Mouse (Mus musculus) lung, postnatal 0 days (tissue): Measurements from ENCODE around the gene Gm20388. TPM values are rescaled to one million over a fixed set of nuclear protein-coding genes. Genes with fewer than 3 reads are reported as not detected.
A peak's percentile ranks its signal among the peaks of the same experiment; 100 is the strongest.

ENCODE experiments used
- ATAC-seq: fragments of 200-750 bp; cut with Nextera tagmentation; 2 replicates; pipeline ENCODE4 v1.8.0; 2017; ENCODE audit warnings: moderate library complexity
- DNase-seq: peaks from one replicate; pipeline ENCODE4 v3.0.0-alpha.2; 2016; ENCODE audit warnings: low spot score
- H3K27ac ChIP-seq: fragments of 300-500 bp; sonication (generic); 2 replicates; pipeline ENCODE4 v1.5.1; 2014; ENCODE audit warnings: antibody characterized with exemption, mild to moderate bottlenecking, low read length, mixed read lengths
- H3K27me3 ChIP-seq: fragments of 300-500 bp; sonication (generic); replicated peaks from 2 replicates; pipeline ENCODE4 v1.6.1; 2014; ENCODE audit warnings: low read length, mixed read lengths; ENCODE audit not compliant: insufficient read depth
- H3K36me3 ChIP-seq: fragments of 300-500 bp; sonication (generic); 2 replicates; pipeline ENCODE4 v1.6.1; 2014; ENCODE audit warnings: low read length, mixed read lengths; ENCODE audit not compliant: insufficient read depth
- H3K4me1 ChIP-seq: fragments of 300-500 bp; sonication (generic); 2 replicates; pipeline ENCODE4 v1.6.1; 2014; ENCODE audit warnings: antibody characterized with exemption, low read depth, low read length, mixed read lengths; ENCODE audit not compliant: insufficient read depth
- H3K4me2 ChIP-seq: fragments of 300-500 bp; sonication (generic); replicated peaks from 2 replicates; pipeline ENCODE4 v1.6.1; 2014; ENCODE audit warnings: low read depth, mild to moderate bottlenecking, low read length, moderate library complexity, mixed read lengths
- H3K4me3 ChIP-seq: fragments of 300-500 bp; sonication (generic); 2 replicates; pipeline ENCODE4 v1.5.1; 2014; ENCODE audit warnings: low read depth, low read length
- H3K9ac ChIP-seq: fragments of 300-500 bp; sonication (generic); replicated peaks from 2 replicates; pipeline ENCODE4 v1.6.1; 2014; ENCODE audit warnings: low read depth, mild to moderate bottlenecking
- H3K9me3 ChIP-seq: fragments of 300-500 bp; sonication (generic); 2 replicates; pipeline ENCODE4 v1.6.1; 2016; ENCODE audit warnings: low read length, mixed read lengths
- CTCF ChIP-seq: IDR thresholded peaks from 2 replicates; pipeline ENCODE4 v1.5.1; 2016; ENCODE audit warnings: antibody characterized with exemption, mild to moderate bottlenecking
- EP300 ChIP-seq: IDR thresholded peaks from 2 replicates; pipeline ENCODE4 v1.6.1; 2016; ENCODE audit warnings: antibody characterized with exemption, mild to moderate bottlenecking, control low read depth
- WGBS: fragments of 180-500 bp; shearing (Covaris S2); extraction: QIAGEN DNeasy Blood & Tissue Kit; methylation state at CpG from one replicate; pipeline ENCODE4 v1.1.7; 2014; 5-methylcytosine and 5-hydroxymethylcytosine counted together
- polyA plus RNA-seq: library from polyadenylated mRNA; unstranded; fragments of >200 nt; fragmentation: Nextera tagmentation; extraction: Ambion mirVana; gene quantifications from 2 replicates; pipeline ENCODE4 v1.2.1, GENCODE M21; 2015

The Gm20388 gene
- polyA plus RNA-seq, 1 experiment from 2014 or later: not detected

DNA sequence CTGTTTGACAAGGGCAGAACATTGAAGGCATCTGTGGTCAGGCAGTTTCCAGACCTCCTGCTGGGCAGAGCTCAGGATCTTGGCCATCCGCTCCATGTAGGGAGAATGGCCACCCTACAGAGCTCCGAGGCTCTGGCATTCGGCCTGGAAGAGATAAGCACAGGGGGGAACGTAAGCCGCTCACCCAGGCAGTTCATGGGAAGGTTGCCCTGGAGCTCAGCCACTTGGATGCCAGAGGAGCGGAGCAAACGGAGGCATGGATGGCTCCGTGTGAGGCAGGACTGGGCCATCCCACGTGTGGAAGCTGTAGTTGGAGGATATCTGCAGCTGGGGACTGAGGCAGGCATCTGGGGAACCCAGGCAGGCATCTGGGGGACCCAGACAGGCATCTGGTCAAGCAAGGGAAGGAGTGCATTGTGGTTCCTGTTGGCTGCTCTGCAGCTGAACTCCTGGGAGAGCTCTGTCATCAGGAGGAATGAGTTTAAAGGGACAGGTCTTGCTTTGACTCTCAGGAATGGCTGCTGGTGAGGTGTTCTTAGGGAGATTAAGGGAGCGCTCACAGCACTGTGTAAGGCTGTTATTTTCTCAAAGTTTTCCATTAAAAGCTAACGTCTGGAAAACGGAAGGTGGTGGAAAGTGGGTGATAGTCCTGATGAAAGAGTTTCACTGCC, 4406.0 kb downstream of the Gm20388 start:
- Histone ChIP-seq H3K4me3 (no peak overlapping the region), H3K27me3 (no peaks in the 10 kb centered on the region), H3K4me1 (no peaks in the 10 kb centered on the region), H3K9me3 (no peaks in the 10 kb centered on the region), H3K4me2 (no peak overlapping the region), H3K9ac (no peak overlapping the region), H3K27ac (no peak overlapping the region), H3K36me3 (no peaks in the 10 kb centered on the region)
- 47% methylated on average over 12 of the region's 12 CpGs for WGBS
- TF ChIP-seq EP300: no peak
- no peak for TF ChIP-seq CTCF
- DNase-seq: no peak
- ATAC-seq: peak; percentile 9; the same call in 1 of the 2 replicates

DNA sequence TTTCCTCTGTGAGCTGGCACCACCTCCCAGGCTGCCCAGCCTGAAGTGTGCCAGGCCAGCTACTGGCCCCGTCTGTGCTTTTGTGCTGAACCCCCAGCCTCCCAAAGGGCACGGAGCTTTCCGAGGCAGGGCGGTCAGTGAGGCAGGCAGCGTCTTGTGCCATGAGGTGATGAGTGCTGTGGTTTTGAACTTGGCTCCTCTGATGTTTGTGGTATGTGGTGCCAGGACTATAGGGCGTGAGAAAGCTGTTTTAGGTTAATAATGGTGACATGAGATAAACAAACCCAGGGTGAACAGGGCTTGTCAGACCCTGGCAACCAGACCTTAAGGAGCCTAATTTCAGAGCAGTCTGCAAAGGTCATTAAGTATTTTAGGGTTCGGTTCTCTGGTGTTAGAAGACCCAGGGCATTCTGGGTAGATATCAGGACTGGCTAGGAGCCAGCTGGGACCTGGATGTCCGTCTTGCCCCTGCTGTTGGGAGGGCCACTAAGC, 4406.6 kb downstream of the Gm20388 start:
- H3K4me3 ChIP-seq: no peak overlapping the region
- no peak overlapping the region for H3K9ac ChIP-seq
- H3K9me3 ChIP-seq: no peaks in the 10 kb centered on the region
- no peaks in the 10 kb centered on the region for H3K36me3 ChIP-seq
- no peak for TF ChIP-seq EP300
- TF ChIP-seq CTCF: no peak
- no peaks in the 10 kb centered on the region for H3K27me3 ChIP-seq
- 46% methylated on average over 8 of the region's 8 CpGs for WGBS
- no peak overlapping the region for H3K4me2 ChIP-seq
- no peak for ATAC-seq
- no peak for DNase-seq
- H3K4me1 ChIP-seq: no peaks in the 10 kb centered on the region
- H3K27ac ChIP-seq: no peak overlapping the region

DNA sequence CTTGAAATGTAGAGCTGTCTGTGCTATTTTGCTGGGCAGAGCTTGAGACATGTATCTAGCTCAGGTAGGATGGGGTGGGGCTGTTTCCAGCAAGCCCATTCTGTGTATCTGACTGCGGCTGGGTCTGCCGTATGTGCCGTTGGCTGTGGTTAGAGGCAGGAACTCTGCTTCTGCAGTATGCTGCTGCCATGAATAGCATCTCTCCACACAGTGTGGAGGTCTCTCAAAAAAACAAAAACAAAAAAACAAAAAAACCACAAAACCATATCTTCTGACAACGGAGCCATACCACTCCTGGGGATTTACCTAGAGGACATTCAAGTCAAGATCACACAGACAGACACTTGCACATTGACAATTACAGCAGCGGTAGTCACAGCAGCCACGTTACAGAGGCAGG, 4407.2 kb downstream of the Gm20388 start:
- no peaks in the 10 kb centered on the region for H3K4me1 ChIP-seq
- TF ChIP-seq CTCF (no peak), EP300 (no peak)
- ATAC-seq (no peak), DNase-seq (no peak)
- no peaks in the 10 kb centered on the region for H3K36me3 ChIP-seq
- no peaks in the 10 kb centered on the region for H3K27me3 ChIP-seq
- H3K9ac ChIP-seq: no peak overlapping the region
- no peak overlapping the region for H3K4me3 ChIP-seq
- no peak overlapping the region for H3K27ac ChIP-seq
- H3K9me3 ChIP-seq: no peaks in the 10 kb centered on the region
- H3K4me2 ChIP-seq: no peak overlapping the region
- 85% methylated on average over 6 of the region's 6 CpGs for WGBS

DNA sequence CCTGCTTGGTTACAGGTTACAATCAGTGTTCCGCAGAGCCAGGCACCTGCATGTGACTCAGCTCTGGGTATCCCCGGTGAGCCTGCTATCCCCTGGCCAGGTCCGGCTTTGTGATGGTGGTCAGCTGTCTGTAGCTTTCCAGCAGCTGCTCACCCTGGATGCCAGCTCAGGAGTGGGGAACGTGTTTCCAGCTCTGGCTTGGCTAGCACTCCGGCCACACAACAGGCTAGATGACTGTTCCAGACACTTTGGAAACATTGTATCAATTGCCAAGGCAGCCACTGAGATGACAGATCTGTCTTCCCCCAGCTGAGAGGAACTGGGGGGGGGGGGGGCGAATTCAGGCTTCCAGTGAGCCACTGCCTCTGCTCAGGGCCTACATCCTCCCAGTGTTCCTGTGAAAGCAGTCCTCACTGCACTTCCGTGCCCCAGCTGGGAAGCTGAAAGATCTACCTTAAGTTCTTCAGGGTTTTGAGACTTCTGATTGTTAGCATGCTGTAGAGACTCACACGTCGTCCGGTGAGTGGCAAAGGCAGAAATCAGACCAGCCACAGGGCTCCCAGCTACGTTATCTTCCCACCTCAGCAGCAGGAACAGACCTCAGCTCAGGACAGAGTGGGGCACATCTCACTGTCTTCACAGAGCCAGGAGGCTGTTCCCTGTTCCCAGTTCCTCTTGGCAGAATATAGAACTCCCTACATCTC, 4408.1 kb downstream of the Gm20388 start:
- H3K4me2 ChIP-seq: no peak overlapping the region

DNA sequence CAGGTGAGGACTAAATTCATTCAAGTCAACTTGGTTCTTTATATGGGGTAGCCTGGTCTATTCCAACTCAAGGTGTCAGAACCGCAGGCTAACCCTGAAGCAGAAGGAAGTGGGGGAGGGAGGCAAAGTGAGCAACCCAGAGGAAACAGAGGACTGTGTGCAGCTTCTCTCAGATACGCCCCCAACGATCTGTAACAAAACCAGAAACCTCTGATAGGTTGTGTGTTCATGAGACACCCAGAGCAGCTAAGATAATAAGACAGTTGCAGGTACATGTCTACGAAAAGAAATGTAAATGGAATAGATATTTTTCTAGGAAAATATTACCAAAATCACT, 4408.6 kb downstream of the Gm20388 start:
- 87% methylated on average over 4 of the region's 4 CpGs for WGBS
- H3K36me3 ChIP-seq: no peaks in the 10 kb centered on the region
- H3K27ac ChIP-seq: no peak overlapping the region
- ATAC-seq (no peak), DNase-seq (no peak)
- H3K9ac ChIP-seq: no peak overlapping the region
- H3K4me3 ChIP-seq: no peak overlapping the region
- H3K27me3 ChIP-seq: no peaks in the 10 kb centered on the region
- H3K9me3 ChIP-seq: no peaks in the 10 kb centered on the region
- no peaks in the 10 kb centered on the region for H3K4me1 ChIP-seq
- TF ChIP-seq CTCF: no peak
- no peak for TF ChIP-seq EP300
- H3K4me2 ChIP-seq: no peak overlapping the region

More for the DNA sequence above, 4408.1 kb downstream of the Gm20388 start:
- 57% methylated on average over 11 of the region's 11 CpGs for WGBS
- H3K36me3 ChIP-seq: no peaks in the 10 kb centered on the region
- TF ChIP-seq CTCF (no peak; the same call in 1 of the 2 replicates), EP300 (no peak)
- no peaks in the 10 kb centered on the region for H3K4me1 ChIP-seq
- H3K9me3 ChIP-seq: no peaks in the 10 kb centered on the region
- H3K4me3 ChIP-seq: no peak overlapping the region
- no peak overlapping the region for H3K27ac ChIP-seq
- peak; percentile 46 for ATAC-seq
- peak; percentile 81 for DNase-seq
- no peaks in the 10 kb centered on the region for H3K27me3 ChIP-seq
- no peak overlapping the region for H3K9ac ChIP-seq

DNA sequence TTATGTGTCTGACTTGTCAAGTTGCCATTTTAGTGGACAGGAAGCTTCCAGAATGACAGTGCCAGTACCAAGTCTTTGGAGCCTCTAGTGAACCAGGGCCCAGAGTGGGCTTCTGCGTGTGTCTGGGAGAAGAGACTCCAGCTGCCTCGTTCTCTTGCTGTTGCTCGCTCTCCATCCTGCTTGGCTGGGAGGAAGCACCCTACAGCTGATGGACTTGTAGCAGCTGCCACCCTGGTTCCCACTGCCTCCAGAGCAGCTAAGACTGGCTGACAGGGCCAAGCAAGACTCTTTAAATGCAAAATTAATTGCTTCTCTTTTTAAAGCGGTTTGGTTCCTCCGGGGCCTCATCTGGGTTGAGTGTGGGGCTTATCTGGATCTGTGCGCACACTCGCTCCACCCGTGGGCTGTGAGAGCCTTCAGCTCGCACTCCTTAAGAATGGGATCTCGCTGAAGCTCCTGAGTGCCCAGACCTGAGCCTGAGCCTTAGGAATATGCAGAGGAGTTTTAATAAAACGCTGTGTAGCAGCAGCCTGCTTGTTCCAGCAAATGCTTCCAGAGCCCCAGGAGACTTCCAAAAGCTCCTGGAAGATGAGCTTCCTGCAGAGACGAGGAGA, 4410.7 kb downstream of the Gm20388 start:
- no peaks in the 10 kb centered on the region for H3K9me3 ChIP-seq
- no peak for DNase-seq
- ATAC-seq: no peak
- H3K36me3 ChIP-seq: peaks cover 6% of the 10 kb centered on the region; the same call in 1 of the 2 replicates
- no peaks in the 10 kb centered on the region for H3K4me1 ChIP-seq
- no peak overlapping the region for H3K27ac ChIP-seq
- TF ChIP-seq CTCF (no peak), EP300 (no peak)
- H3K9ac ChIP-seq: no peak overlapping the region
- no peaks in the 10 kb centered on the region for H3K27me3 ChIP-seq
- WGBS: 51% methylated on average over 12 of the region's 12 CpGs
- H3K4me3 ChIP-seq: no peak overlapping the region
- H3K4me2 ChIP-seq: no peak overlapping the region
